Mouse (Mus musculus): ENCODE measurements at regions not wholly inside any gene's neighbourhood (a gene's known extent, or its start where the extent isn't known, plus 50 kb on each side); places are given as distances from the start of the nearest gene placed in this dataset.
"Not testable (repeated sequence)": the region's sequence is repeated elsewhere in the genome, so short reads cannot be mapped to it uniquely, and the experiment has no call there.

DNA sequence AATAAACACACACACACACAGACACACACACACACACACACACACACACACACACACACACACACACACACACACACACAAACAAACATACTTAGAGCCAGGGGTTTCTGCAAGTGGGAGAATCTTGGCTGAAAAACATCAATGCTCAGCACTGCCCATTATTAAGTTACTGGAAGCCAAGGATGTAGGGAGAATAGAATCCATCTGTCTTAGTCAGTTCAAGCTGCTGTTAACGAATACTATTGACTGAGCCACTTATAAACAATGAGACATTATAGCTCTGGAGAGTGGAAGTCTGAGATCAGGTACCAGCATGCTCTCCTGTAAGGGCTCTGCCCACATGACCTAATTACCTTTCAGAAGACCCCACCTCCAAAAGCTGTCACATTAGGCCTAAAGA, 87.4 kb downstream of the Fam174b start:
- no peak for DNase-seq (ENCODE audit: low read depth, low spot score)

DNA sequence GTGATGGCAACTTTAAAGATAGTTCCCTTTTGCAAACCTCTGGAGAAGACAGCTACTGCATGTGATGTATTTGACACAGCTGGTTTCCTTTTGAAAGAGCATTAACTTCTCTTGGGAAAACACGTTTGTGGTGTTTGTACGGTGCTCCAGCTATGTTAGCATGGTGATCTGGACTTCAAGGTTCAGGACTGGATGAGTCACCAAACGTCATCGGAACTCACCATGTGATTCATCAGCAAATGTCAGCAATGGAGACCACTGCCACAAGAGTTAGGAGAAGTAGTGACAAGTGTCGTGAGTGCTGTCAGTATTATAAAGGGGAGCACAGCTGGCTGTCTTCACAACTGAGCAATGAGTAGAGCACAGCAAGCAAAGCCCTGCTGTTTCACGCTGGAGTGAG, 90.5 kb downstream of the Fam174b start:
- no peak for DNase-seq (ENCODE audit: low read depth, low spot score)

GRCm38 (mm10) chr7:73840381-73840780, 100.3 kb downstream of the Fam174b start:
- no peak for DNase-seq (ENCODE audit: low read depth, low spot score)

- DNase-seq (ENCODE audit: low read depth, low spot score): no peak
Observed at GRCm38 (mm10) chr7:73852184-73852583, 112.1 kb downstream of the Fam174b start.

- not testable (repeated sequence) for DNase-seq (ENCODE audit: low read depth, low spot score)
Observed at GRCm38 (mm10) chr7:73853296-73853950, 113.3 kb downstream of the Fam174b start.

- peak; percentile 40 for DNase-seq (ENCODE audit: low read depth, low spot score)
Observed at GRCm38 (mm10) chr7:73855489-73855888, 115.4 kb downstream of the Fam174b start.

DNA sequence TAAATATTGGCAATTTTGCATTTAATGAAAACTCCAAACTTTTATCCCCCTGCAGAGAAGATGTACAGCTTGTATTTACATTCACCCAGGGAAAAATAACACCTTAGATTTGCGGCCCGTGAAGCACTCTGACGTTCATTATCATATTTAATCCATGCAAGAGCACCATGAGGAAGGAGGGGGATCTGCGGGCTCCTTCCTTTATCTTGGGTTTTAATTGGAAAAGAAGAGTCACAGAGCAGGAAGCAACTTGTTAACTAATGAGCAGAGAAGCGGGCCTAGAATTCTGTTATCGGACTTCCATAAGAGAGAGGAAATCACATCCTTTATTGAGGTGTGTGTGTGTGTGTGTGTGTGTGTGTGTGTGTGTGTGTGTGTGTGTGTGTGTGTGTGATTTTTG, 116.8 kb downstream of the Fam174b start:
- DNase-seq (ENCODE audit: low read depth, low spot score): no peak

GRCm38 (mm10) chr7:73865086-73865485, 125.0 kb downstream of the Fam174b start:
- DNase-seq (ENCODE audit: low read depth, low spot score): no peak

GRCm38 (mm10) chr7:73872181-73872580, 132.1 kb downstream of the Fam174b start:
- DNase-seq (ENCODE audit: low read depth, low spot score): no peak

DNA sequence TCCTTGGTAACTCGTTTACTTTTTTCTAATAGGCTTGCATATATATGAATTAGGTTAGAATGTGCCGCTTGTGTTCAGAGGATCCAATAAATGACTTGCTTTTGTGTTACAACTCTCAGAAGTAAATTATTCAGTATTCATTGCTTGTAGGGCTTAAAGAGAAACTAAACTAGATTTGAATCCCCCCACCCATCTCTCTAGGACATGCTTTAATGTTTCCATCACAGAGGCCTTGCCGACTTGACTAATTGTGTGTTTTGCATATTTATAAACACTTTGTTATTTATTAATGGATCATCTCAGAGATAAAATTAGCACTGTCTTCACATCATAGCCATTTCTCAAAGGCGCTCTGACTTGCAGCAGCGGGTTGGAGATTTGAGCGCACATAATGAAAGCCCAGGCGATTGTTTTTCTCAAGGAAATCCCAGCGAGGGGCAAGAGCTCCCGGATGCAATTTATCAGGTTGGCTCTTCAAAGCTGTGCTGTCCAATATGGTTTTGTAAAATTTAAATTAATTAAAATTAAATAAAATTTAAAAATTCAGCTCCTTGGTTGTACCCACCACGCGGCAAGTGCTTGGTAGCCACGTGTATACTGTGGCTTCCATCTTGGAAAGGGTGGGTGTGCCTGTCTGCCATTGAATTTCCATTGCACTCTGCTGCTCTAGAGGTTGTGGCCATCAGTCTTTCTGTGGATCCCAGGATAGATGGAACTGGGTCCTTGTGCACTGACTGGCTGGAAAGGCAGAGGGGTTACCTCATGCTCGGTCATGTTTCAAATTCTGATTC, 132.0 kb downstream of the St8sia2 start:
- DNase-seq (ENCODE audit: low read depth, low spot score): no peak

DNA sequence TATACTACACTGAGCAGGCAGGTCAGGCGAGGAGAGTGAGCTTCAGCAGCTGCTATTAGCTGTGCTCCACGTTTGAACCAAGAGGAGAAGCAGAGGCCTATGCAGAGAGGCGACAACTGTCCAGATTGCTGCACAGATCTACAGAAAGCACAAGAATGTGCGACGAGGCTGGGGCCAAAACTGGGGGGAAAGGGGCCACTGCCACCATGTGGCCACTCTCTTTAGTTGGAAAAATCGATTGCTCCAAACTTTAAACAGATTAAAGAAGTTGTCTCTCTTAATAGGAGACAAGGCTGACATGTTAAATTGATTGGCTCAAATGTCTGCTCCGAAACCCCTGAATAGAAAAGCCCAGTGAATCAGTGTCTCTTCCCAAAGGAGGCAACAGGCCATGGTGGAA, 127.3 kb downstream of the St8sia2 start:
- no peak for DNase-seq (ENCODE audit: low read depth, low spot score)
